Mouse (Mus musculus) cerebellum, postnatal 10 days (tissue): Measurements from ENCODE around the gene Ptprk.

ENCODE experiments used
- DNase-seq, 2 experiments: peaks; one replicate each; pipeline ENCODE4 v3.0.0; 2021; ENCODE audit warnings: mixed read lengths in 2 of 2

Ptprk gene

DNA sequence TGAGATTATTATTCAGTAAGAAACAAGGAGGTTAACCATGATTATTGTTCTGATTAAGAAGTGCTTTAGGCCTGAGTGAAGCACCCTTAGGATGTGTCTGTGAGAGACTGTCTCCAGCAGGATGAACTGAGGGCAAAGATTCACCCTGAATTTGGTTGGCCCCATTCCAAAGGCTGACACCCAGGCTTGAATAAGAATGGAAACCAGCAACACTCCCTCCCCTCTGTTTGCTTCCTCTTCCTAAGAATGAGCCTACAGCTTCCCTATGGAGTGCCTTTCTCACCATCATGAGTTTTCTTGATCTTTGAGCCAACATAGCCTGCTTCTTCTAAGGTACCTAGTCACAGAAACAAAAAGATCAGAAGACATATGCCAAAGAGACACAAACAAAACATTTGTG, 350.8 kb downstream of the Ptprk start:
- peak; percentile 17 to 25 for DNase-seq

DNA sequence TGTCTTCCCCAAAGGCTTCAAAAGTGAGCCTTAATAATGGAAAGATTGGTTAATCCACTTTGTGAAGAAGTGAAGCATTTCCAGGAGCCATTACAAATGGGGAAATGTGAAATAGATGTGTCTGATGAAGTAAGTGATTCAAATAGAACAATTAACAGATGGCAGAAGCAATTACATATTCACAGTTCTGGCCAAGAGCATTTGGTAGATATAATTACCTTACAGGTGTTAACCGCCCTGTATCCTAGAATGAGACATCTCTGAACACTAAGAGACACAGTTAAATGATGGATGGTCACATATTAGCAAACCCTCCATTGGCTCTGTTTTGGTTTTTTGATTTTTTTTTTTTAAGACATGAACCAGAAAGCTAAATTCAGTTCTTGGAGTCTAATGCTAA, 361.5 kb downstream of the Ptprk start:
- no peak for DNase-seq

DNA sequence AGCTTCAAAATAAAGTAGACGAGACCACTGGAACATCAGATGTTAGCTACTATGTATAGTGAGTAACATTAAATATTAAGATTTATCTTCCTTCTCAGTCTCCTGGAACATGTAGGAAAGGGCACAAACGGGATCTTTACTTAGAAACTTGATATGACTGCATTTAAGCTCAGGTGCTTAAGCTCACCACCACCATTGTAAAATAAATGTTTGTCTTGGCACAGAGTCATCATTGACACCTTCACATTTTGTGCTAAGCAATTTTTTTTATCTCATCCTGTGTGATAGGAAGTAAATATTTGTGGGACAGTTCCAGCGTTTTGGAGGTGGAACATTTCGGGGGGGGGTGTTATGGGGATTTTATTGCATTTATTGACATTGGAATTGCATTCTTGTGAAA, 375.2 kb downstream of the Ptprk start:
- DNase-seq = no peak

DNA sequence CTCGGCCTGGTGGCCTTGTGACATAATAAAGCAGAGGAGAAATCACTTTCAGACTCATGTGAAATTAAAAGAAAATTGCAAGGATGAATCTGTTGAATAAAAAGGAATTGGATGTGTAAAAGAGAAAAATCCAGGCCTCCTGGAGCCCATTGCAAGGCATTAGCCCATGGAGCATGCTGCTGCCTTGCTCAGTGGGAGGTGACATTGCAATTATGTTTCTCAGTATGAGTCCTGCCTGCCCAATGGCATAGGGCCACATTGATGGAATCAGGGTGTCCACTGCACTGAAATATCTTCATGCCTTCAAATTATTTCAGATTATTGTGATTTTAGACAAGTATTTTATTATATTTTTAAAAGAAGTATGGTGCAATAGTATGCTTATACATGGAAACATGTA, 376.0 kb downstream of the Ptprk start:
- peak; percentile 63 to 72 for DNase-seq

DNA sequence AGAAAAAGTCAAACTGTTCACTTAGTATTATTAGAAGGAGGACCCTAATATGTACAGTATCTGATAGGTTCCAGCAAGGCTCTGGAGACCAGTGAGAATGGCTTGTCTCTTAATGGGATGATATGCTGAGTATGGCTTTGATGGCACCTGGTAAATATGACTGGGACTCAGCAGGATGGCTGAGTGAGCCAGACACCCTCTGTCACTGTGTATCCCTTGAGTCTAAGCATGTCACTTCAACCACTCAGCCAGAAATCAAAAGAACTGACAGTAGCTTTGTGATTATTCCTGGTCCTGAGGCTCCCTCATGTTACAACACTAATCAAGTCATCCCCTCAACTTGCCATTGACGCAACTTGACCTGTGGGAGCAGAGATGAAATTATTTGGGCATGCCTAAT, 383.4 kb downstream of the Ptprk start:
- DNase-seq = peak; percentile 33 to 61

DNA sequence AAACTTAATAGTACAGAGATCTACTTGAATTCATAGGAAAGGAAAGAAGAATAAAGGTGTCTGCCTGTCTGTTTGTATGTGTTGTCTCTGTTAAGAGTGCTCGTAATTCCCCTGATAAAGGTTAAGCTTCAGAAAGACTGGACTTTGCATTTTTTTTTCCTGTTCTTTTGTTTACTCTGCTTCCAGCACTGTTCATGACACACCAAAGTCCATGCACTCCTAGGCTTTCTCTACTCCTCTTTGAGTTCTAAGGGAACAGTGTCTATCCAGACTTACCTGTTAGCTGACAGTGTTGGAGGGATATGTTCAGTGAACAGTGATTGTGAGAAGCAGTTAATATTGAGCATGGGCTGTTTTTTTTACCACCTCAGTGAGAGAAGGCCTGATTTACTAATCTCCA, 385.3 kb downstream of the Ptprk start:
- DNase-seq = no peak

DNA sequence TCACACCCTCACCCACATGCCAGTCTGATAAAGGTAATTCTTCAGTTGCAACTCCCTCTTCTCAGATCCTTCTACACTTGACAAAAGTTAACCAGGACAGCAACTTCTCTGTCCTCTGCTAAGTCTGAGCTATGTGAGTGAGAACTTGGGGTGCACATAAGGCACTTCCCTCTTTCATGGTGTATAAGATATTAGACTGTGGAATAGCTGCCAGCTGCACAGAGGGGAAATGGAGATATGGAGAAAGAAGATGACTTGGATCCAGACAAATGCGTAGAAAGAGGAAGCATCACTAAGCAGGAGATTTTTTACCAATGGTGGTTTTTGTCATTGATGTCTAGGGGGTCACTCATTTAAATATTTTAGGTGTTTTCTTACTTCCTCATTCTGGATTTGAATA, 389.1 kb downstream of the Ptprk start:
- no peak for DNase-seq

DNA sequence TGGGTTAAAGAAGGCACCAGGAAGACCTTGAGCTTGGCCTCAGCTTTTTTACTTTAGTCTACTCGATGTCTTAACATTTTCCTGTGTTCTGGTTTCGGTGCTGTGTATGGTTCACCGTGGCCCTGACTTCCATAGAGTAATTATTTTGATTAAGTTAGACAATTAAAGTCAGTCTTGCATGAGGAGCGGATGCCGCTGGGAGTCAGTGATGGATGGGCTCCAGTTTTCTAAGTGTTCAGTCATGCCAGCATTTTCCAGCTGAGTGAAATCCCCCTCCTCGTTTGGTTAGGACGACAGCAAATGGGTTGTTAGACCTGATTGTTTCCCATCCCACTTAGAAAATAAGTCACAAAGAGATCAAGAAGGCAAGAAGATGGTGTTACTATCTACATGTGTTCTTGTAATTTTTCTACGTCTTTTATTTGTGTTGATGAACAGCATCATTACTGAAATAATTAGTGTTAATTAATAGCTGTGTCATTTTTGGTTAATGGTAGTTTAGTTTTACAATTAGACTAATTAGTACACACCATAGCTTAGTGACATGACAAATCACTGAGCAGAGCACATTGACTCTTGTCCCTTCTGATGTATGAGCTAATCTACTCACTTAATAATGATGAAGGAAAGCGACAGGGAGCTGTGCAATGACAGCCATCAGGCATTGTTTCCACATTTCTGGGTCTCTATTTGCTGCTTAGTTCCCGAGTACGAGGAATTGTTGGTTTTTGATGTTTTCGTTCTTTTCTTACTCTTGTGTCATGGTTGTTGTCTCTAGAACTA, 390.3 kb downstream of the Ptprk start:
- peak; percentile 87 to 88 for DNase-seq

DNA sequence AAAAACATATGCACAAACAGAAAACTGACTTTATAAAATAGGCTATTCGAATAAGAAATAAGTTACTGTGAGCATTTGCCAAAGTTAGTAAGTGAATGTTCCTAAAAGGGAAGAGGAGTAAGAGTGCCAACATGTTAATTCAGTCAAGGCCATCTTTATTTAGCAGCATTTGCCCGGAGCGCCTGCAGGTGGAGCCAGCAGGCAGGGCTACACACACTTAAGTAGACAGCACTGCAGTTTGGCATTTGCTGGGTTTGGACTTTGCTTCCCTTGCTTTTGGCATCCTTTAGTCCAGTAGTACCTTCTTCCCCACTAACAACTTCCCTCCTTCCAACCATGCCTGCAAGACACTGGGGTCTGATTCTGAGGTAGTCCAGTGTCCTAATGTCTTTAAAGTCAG, 411.0 kb downstream of the Ptprk start:
- peak; percentile 78 to 79 for DNase-seq

DNA sequence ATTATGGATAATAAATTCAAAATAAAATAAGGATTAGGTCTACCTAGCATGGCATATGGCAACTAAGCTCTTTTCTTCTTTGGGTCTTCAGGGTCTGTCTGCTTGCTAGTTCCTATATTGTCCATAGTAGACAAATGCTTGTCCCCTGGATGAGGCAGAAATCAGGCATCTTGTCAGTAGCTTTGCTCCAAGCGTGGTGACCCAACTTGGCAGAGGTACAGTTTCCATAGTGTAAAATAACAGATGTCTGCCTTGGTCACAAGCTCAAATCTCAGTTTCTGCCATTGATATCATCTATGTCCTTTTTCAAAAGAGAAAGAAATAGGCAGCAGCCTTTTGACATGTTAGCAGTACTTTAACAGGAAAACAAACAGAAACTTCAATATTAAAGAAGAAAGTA, 416.4 kb downstream of the Ptprk start:
- peak; percentile 60 to 64 for DNase-seq

DNA sequence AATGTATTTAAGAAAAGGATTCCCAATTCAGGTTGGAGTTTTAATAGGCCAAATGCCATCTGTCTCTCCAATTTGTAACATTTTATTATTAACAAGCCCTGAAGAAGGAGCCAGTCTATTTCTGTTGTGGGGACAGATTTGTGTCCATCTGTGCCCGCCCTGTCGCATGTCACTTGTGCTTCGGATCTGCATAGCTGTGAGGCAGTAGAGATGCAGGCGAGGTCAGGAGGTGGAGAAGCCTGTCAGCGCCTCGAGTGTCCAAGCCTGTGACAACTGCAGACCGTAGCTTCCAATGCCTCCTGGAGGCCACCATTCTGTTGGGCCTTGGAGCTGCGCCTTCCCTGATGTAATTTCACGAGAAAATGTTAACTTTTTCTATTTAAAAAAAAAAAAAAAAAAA, 417.6 kb downstream of the Ptprk start:
- peak; percentile 74 to 86 for DNase-seq

DNA sequence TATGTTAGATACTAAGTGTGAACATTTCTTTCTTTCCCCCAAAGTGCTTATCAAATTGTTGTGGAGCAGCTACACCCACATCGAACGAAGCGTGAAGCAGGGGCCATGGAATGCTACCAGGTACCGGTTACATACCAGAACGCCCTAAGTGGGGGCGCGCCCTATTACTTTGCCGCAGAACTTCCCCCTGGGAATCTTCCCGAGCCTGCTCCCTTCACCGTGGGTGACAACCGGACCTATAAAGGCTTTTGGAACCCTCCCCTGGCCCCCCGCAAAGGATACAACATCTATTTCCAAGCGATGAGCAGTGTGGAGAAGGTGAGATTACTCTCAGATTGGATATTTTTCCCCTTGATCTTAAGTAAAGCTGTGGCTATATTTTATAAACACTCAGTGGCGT, 418.2 kb downstream of the Ptprk start:
- DNase-seq = peak; percentile 47 to 54

DNA sequence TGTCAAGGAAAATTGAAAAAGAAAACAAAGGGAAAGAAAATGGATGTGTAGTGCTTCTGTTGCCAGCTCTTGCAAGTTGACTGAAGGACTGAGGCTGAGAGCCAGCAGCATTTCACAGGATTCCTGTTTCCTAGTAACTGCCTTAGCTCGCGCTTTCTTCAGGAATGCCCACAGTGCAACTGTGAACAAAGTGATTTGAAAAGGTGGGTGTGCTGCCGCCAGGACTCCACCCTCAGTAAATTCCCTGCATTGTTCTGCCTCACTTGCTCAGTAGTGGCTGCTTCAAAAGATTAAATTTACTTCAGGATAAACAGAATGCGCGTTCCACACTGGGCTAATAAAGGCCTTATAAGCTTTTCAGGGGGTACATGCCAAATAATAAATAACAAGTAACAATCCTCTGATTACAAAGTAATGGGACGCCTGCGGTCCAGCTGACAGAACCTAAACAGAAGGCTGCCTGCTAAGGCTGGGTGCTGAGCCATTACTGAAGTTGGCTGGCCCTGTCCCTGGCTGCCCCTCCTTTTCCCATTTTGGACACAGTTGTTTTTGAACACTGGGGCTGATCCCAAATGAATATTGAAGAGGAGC, 418.7 kb downstream of the Ptprk start:
- DNase-seq = peak; percentile 67 to 74

DNA sequence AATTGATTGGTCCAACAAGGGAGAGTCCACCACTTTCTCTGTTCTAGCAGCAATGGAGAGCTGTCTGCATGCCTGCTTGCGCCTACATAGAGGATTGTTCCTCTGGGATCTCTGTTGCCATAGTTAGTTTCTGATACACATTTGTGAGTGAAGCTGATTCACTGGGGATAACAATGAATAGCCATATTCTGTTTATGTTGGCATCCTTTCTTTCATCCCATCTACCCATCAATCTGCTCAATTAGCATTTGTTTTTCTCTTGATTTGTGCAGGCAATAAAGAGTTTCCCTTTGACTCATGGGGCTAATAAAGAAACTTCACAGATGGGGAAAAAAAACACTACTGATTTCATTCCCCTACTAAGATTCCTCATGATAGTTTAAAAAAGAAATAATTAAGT, 423.2 kb downstream of the Ptprk start:
- no peak for DNase-seq

DNA sequence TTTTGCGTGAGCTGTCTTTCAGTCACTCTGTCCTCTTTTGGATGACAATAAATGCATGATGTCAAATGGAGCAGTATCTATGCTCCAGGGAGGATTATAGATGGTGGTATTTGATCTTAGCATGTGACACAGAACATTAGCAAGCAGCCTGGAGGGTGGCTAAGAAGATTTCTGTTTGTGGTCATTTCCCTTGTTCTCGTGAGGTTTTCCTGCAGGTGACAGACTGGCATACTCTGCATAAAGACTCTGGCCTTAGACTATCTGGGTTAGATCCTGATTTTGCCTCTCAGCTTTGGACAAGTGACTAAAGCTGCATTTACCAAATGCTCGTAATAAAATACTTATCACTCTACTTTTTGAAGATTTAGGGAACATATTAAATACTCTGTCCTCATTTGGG, 423.9 kb downstream of the Ptprk start:
- DNase-seq = no peak

DNA sequence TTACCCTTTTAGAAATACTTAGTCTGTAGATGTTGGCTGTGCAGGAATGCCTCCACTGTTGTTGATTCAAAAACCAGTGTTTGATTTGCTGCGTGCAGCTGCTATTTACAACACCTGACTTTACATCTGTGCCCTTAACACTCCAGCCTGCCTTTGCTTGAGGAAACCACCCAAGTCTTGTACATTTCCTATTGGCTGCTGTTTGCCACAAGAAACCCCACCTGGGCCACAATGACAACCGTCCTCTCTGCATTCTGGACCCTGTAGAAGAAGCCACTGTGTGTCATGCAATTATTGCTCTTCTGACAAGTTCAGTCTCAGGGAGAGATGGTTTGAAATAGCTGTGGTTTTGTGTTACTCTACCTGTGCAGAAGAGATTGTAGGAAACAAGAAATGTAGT, 439.0 kb downstream of the Ptprk start:
- DNase-seq = no peak

DNA sequence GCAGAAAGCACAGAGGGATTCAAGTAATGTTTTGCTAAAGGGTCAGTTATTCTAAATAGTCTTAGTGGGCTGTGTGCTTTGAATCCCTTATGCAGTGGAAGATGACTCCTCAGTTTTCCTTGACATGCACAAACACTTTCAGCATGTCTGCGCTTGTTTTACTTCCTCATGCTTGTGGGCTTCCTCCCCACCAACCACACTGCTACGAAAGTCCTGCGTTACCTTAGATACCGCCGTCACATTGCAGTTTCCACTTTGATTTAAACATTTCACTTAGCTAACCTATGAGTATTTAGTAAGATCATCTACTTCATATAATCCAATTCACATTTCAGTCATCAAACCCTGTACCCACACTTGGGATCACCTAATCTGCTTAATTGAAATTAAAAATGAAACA, 441.5 kb downstream of the Ptprk start:
- no peak for DNase-seq

DNA sequence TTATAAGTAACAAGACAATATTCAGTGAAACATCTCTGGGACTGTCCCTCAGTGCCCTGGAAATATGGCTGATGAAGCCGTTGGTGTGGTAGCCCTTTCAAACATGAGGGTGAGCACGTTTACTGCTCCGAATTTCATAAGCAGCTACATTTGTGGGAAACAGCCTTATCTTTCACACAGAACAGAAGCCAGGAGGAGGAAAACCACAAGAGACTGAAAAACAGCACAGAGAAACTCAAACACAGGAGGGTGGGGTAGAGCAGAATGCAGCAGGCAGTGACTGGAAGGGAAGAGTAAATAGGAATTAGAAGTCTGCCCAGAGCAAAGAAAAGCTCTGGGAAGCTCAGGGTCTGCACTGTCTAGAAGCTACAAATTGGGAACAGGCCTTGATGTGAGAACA, 443.7 kb downstream of the Ptprk start:
- no peak for DNase-seq

DNA sequence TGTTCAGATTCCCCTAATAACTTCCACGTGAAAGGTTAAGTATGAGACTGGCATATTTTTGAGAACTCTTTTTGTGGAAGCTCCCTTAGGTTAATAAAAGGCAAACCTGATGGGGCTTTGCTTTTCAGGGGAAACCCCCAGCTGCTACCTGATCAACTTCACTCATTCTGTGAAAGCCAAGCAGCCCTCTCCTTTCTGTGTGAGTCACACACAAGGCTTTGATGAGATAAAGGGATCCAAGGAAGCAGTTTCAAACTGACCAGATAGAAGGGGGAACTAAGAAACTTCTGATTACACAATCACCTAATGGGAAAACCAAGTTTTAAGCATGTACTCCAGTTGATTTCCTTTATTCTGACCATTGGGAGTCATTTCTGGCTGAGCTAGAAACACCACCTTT, 445.2 kb downstream of the Ptprk start:
- DNase-seq = no peak

DNA sequence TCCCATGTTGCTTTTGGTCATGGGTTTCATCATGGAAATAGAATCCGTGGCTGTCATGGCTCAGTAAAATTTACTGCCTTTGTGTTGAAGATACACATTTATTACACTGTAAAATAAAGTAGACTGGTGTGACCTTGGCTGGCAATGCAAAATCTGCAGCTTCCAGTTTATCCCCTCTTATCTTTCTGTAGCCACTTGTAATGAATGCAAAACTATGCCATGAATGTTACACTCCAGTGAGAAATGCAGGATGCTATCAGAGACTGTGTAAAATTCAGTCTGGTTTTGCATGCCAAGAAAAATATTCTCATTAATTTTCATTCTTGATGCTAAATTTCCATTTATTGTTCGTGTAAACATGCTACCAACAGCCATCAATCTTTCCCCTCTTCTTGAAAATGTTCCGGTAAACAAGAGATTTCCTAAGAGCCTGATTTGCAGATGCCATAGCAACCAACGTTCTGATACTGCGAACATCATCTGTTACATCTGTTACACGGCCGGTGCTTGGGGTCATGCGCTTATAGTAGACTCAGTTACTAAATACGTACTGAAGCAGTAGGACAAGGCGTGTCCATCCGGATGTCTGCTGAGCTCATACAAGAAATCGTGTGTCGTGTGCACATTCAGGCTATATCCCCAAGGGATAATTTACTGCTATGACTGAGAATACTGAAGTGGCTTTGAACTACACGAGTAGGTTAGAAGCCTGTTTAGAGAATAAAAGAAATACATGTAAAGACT, 449.5 kb downstream of the Ptprk start:
- DNase-seq = no peak

DNA sequence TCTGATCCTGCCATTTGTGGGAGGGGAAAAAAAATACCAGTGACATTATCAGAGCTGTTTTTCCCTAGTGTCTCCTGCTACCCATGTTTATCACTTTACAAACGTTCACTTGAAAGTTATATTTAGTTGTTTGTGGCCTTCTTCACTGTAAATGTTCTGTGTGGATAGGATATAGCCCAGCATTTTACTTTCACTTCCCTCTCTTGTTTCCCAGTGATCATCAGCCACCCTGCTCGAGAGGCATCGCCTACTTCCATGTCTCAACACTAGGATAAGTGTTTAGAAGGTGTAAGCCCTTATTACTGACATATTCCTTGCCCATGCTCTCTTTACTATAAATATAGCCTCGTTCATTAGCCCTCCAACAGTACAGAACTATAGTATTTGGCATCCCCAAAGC, 466.0 kb downstream of the Ptprk start:
- DNase-seq = no peak

DNA sequence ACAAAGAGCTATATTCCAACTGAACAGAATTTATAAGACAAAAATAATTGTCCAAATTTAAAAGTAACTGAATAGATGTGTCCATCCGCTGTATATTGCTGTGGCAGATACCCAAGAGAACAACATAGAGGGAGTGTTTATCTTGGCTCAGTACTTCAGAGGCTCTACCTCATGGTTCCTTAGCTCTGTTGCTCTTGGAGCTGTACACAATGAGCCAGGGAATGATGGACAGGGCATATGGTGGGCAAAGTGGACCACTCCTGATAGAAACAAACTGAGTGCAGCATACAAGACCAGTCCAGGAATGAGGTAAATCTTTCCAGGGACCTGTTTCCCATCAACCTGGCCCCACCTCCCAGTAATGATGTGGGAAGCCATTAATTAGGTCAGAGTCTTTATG, 468.1 kb downstream of the Ptprk start:
- no peak for DNase-seq

DNA sequence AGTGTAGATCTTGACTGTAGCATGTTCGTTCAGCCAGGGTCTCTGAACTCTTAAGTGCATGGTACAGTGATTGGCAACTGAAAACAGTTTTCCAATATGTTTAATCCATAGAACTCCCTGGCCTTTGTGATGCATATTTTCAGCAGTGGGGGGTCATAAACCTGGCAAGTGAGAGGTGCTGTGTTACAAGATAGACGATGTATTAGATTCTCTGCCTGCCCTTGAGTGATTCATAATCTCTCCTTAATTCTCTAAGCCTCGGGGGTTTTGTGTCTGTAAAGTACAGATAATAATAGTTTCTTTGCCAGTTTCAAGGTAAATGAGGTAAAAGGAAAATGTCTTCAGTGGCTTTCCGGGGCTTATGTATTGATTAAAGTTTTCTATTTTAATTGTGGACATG, 475.9 kb downstream of the Ptprk start:
- no peak for DNase-seq

DNA sequence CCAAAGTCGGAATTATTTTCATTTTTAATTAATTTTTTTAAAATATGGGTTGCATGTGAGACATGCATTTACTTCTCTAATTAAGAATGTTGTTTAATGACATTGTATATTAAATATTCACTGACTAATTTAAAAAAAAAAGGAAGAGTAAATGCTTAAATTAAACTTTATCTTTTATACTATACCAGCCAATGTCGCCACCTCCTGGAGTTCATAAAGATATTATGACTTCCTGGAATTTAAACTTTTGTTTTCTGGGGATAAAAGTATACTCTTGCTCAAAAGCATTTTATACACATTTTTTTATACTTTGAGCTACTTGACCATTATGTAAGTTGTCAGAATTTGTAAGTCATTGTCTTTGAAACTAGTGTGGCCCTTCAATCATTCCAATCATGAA, 477.4 kb downstream of the Ptprk start:
- peak in 1 of 2 experiments; percentile 3 for DNase-seq
